8 mouse cellular contexts compared by ENCODE assay signal in genomic region chr17:79020984-79021335, GRCm38 (mm10). TPM values are rescaled to one million over a fixed set of nuclear protein-coding genes. Genes with fewer than 3 reads are reported as not detected.
DNase-seq lines count a peak whose midpoint lies in the region; ATAC-seq and TF ChIP-seq lines count a peak whose summit lies in the region.

No protein-coding gene starts in this region.

- peak overlapping the region; percentile 93 for H3K27ac ChIP-seq in heart, embryonic 13.5 days (replicated peaks)
- H3K27ac ChIP-seq in ES-E14 (ENCODE audit: insufficient read depth, low read depth, low read length, poor library complexity, severe bottlenecking) = no peak overlapping the region
- no peak overlapping the region for H3K27ac ChIP-seq in hindbrain, embryonic 12.5 days
- no peak overlapping the region for H3K27ac ChIP-seq in midbrain, embryonic 11.5 days (ENCODE audit: low read depth, low read length)

- peak overlapping the region; percentile 94 for H3K9ac ChIP-seq in heart, embryonic 13.5 days
- peak overlapping the region; percentile 64 for H3K9ac ChIP-seq in ES-E14 (ENCODE audit: insufficient read depth, low read depth, low read length, poor library complexity, severe bottlenecking)
- peak overlapping the region; percentile 83 for H3K9ac ChIP-seq in hindbrain, embryonic 12.5 days
- H3K9ac ChIP-seq in midbrain, embryonic 11.5 days (ENCODE audit: low read length) = peak overlapping the region; percentile 94

- peaks cover 40% of the 10 kb centered on the region for H3K4me1 ChIP-seq in heart, embryonic 13.5 days
- H3K4me1 ChIP-seq in ES-E14 (ENCODE audit: control insufficient read depth in 2 of 2, insufficient read depth in 2 of 2, low read length in 2 of 2, poor library complexity in 1 of 2) = no peaks in the 10 kb centered on the region
- peaks cover 22% of the 10 kb centered on the region for H3K4me1 ChIP-seq in hindbrain, embryonic 12.5 days
- peaks cover 8% of the 10 kb centered on the region; the same call in 1 of the 2 replicates for H3K4me1 ChIP-seq in midbrain, embryonic 11.5 days (ENCODE audit: control insufficient read depth, insufficient read depth, low read length)

- no peaks in the 10 kb centered on the region for H3K27me3 ChIP-seq in heart, embryonic 13.5 days (replicated peaks)
- peaks cover 6% of the 10 kb centered on the region for H3K27me3 ChIP-seq in hindbrain, embryonic 12.5 days
- H3K27me3 ChIP-seq in midbrain, embryonic 11.5 days (ENCODE audit: control insufficient read depth, insufficient read depth, low read length) = no peaks in the 10 kb centered on the region; the same call in 1 of the 2 replicates

- H3K4me3 ChIP-seq in heart, embryonic 13.5 days = peak overlapping the region; percentile 80
- H3K4me3 ChIP-seq in ES-E14 (ENCODE audit: insufficient read depth in 1 of 2, low read depth in 1 of 2, low read length in 2 of 2, poor library complexity in 1 of 2, severe bottlenecking in 1 of 2) = peak overlapping the region; percentile 92 to 96
- H3K4me3 ChIP-seq in hindbrain, embryonic 12.5 days = peak overlapping the region; percentile 84
- H3K4me3 ChIP-seq in midbrain, embryonic 11.5 days (ENCODE audit: low read depth, low read length) = peak overlapping the region; percentile 82

- in situ Hi-C loops in ES-E14 (cut with MboI; ENCODE audit: low sequenced_read_pairs in 2 of 2, unreplicated experiment in 2 of 2) = no loop called here

- 1% methylated on average over 24 of the region's 24 CpGs for WGBS in heart, embryonic 13.5 days
- 1% methylated on average over 24 of the region's 24 CpGs for WGBS in hindbrain, embryonic 12.5 days
- 1% methylated on average over 24 of the region's 24 CpGs for WGBS in midbrain, embryonic 11.5 days

- no peaks in the 10 kb centered on the region for H3K36me3 ChIP-seq in heart, embryonic 13.5 days
- no peaks in the 10 kb centered on the region for H3K36me3 ChIP-seq in ES-E14 (ENCODE audit: control insufficient read depth, insufficient read depth, low read length, poor library complexity, severe bottlenecking)
- H3K36me3 ChIP-seq in hindbrain, embryonic 12.5 days = no peaks in the 10 kb centered on the region
- H3K36me3 ChIP-seq in midbrain, embryonic 11.5 days (ENCODE audit: control insufficient read depth, insufficient read depth, low read length) = no peaks in the 10 kb centered on the region

- peak overlapping the region; percentile 91 for H3K4me2 ChIP-seq in heart, embryonic 13.5 days
- H3K4me2 ChIP-seq in hindbrain, embryonic 12.5 days (replicated peaks) = peak overlapping the region; percentile 70
- H3K4me2 ChIP-seq in midbrain, embryonic 11.5 days = peak overlapping the region; percentile 71

- intact Hi-C loops in heart, postnatal 14 days (cut with DNase I) = loop anchor here (5.0 kb wide), 1 partner anchor 84 kb away; the partner anchor contains the start of genes Cebpz and Ndufaf7

- no peak for DNase-seq in heart, postnatal 14 days
- peak; percentile 25 for DNase-seq in ES-E14 (ENCODE audit: low read depth, low spot score)
- DNase-seq in midbrain, embryonic 11.5 days (ENCODE audit: low spot score, missing footprints) = peak; percentile 96
- DNase-seq in ovary, postnatal 14 days (ENCODE audit: low spot score) = no peak
- no peak for DNase-seq in urinary bladder, postnatal 36 days (ENCODE audit: low spot score in 2 of 2)
- no peak for DNase-seq in retina, postnatal 1 day

- no peaks in the 10 kb centered on the region for H3K9me3 ChIP-seq in heart, embryonic 13.5 days
- no peaks in the 10 kb centered on the region for H3K9me3 ChIP-seq in ES-E14 (ENCODE audit: control insufficient read depth, insufficient read depth, low read depth, low read length)
- H3K9me3 ChIP-seq in hindbrain, embryonic 12.5 days (replicated peaks) = no peaks in the 10 kb centered on the region
- no peaks in the 10 kb centered on the region for H3K9me3 ChIP-seq in midbrain, embryonic 11.5 days (ENCODE audit: control insufficient read depth, low read length)

- no peak; the same call in 1 of the 2 replicates for ATAC-seq in heart, embryonic 13.5 days (ENCODE audit: extremely low read depth, insufficient number of reproducible peaks, low FRiP score, low TSS enrichment)
- no peak; the same call in 1 of the 2 replicates for ATAC-seq in hindbrain, embryonic 12.5 days (ENCODE audit: low FRiP score)
- ATAC-seq in midbrain, embryonic 11.5 days (ENCODE audit: low FRiP score) = no peak

TF ChIP-seq in ES-E14, 5 proteins besides CTCF, POLR2A, EP300 and RAD21:
- TF ChIP-seq ZC3H11A (IDR thresholded peaks at IDR 0.05; ENCODE audit: borderline replicate concordance, low read depth, low read length) (no peak), HCFC1 (IDR thresholded peaks at IDR 0.05; ENCODE audit: borderline replicate concordance, insufficient read depth, low read length) (no peak), MAFK (IDR thresholded peaks at IDR 0.05; ENCODE audit: insufficient read depth, low read depth, low read length) (no peak), CHD2 (IDR thresholded peaks at IDR 0.05; ENCODE audit: low read depth, low read length) (no peak)

RNA-seq across cellular contexts. Expression of gene Prkd3, which starts 0.3 kb away (rescaled TPM):
- 23.9 and 24.8 TPM in 2 replicates for polyA plus RNA-seq in heart, embryonic 13.5 days (2015; fragmentation: Nextera tagmentation; extraction: Ambion mirVana)
- total RNA-seq in heart, postnatal 14 days (2021) = 10 to 100 TPM; 22.9 to 23.8 TPM
- total RNA-seq in ES-E14 (2012; rRNA removed) = 23.0 and 25.7 TPM in 2 replicates
- 46.1 and 46.5 TPM in 2 replicates for polyA plus RNA-seq in hindbrain, embryonic 12.5 days (2016; fragmentation: Nextera tagmentation; extraction: Ambion mirVana)
- 48.0 and 48.5 TPM in 2 replicates for polyA plus RNA-seq in midbrain, embryonic 11.5 days (2014; fragmentation: Nextera tagmentation; extraction: Ambion mirVana)

RNA-seq across cellular contexts. Expression of gene Qpct, which starts 30.7 kb away (rescaled TPM):
- polyA plus RNA-seq in heart, embryonic 13.5 days (2015; fragmentation: Nextera tagmentation; extraction: Ambion mirVana) = 36.5 and 36.6 TPM in 2 replicates
- total RNA-seq in heart, postnatal 14 days (2021) = 1 to 10 TPM; 8.9 to 9.3 TPM
- 2.2 and 3.0 TPM in 2 replicates for total RNA-seq in ES-E14 (2012; rRNA removed)
- polyA plus RNA-seq in hindbrain, embryonic 12.5 days (2016; fragmentation: Nextera tagmentation; extraction: Ambion mirVana) = 10.0 and 10.6 TPM in 2 replicates
- 8.5 and 10.5 TPM in 2 replicates for polyA plus RNA-seq in midbrain, embryonic 11.5 days (2014; fragmentation: Nextera tagmentation; extraction: Ambion mirVana)

Comparison
In these comparisons a context has a peak if more than half of its experiments do, and no peak if none do; other contexts are left out.
1. DNase-seq: peak in ES-E14 (single experiment) and midbrain, embryonic 11.5 days (single experiment); none in heart, postnatal 14 days (0 of 2), ovary, postnatal 14 days (single experiment), urinary bladder, postnatal 36 days (0 of 2) and retina, postnatal 1 day (single experiment).
2. Peak in every context shown above with its lines, with median percentiles within 50 percentile points of each other: H3K4me2 ChIP-seq, H3K4me3 ChIP-seq and H3K9ac ChIP-seq.